Mouse (Mus musculus): ENCODE measurements around the gene Prrc2a. TPM values are rescaled to one million over a fixed set of nuclear protein-coding genes. Genes with fewer than 3 reads are reported as not detected.

The Prrc2a gene
- polyA plus RNA-seq, 1 experiment = 70.4 TPM

- 0 out of 2 replicates have a peak, but pooled peaks cover 2% of the 10 kb centered on the region for H3K27me3 ChIP-seq (ENCODE audit: control insufficient read depth)
- TF ChIP-seq GATA1 (IDR thresholded peaks at IDR 0.05; ENCODE audit: low read length) (no peak), TAL1 (IDR thresholded peaks at IDR 0.05; ENCODE audit: low read length) (no peak)
- H3K4me3 ChIP-seq (replicated peaks) = no peak overlapping the region
- peaks cover 25% of the 10 kb centered on the region for H3K4me1 ChIP-seq (ENCODE audit: control insufficient read depth)
- H3K9me3 ChIP-seq (ENCODE audit: control insufficient read depth, low read length) = no peaks in the 10 kb centered on the region
- H3K36me3 ChIP-seq (ENCODE audit: control insufficient read depth) = no peaks in the 10 kb centered on the region
Measured at GRCm38 (mm10) chr17:35168541-35169207, 4.0 kb upstream of the Prrc2a start.

- H3K27me3 ChIP-seq (ENCODE audit: control insufficient read depth) = no peaks in the 10 kb centered on the region
- TF ChIP-seq TAL1 (IDR thresholded peaks at IDR 0.05; ENCODE audit: low read length) (no peak), GATA1 (IDR thresholded peaks at IDR 0.05; ENCODE audit: low read length) (no peak)
- H3K4me1 ChIP-seq (ENCODE audit: control insufficient read depth) = peaks cover 34% of the 10 kb centered on the region
- no peaks in the 10 kb centered on the region for H3K9me3 ChIP-seq (ENCODE audit: control insufficient read depth, low read length)
- H3K36me3 ChIP-seq (ENCODE audit: control insufficient read depth) = peaks cover 2% of the 10 kb centered on the region
- H3K4me3 ChIP-seq (replicated peaks) = no peak overlapping the region
Measured at GRCm38 (mm10) chr17:35167794-35168193, 3.1 kb upstream of the Prrc2a start.

GRCm38 (mm10) chr17:35166352-35167035, 1.8 kb upstream of the Prrc2a start:
- Histone ChIP-seq H3K36me3 (ENCODE audit: control insufficient read depth) (peaks cover 15% of the 10 kb centered on the region), H3K4me3 (replicated peaks) (peak overlapping the region; percentile 94), H3K4me1 (ENCODE audit: control insufficient read depth) (peaks cover 43% of the 10 kb centered on the region), H3K27me3 (ENCODE audit: control insufficient read depth) (no peaks in the 10 kb centered on the region), H3K9me3 (ENCODE audit: control insufficient read depth, low read length) (no peaks in the 10 kb centered on the region)
- TF ChIP-seq TAL1 (IDR thresholded peaks at IDR 0.05; ENCODE audit: low read length) (no peak), GATA1 (IDR thresholded peaks at IDR 0.05; ENCODE audit: low read length) (no peak)

GRCm38 (mm10) chr17:35165451-35166155, 906 bp upstream of the Prrc2a start:
- no peaks in the 10 kb centered on the region for H3K27me3 ChIP-seq (ENCODE audit: control insufficient read depth)
- H3K9me3 ChIP-seq (ENCODE audit: control insufficient read depth, low read length) = no peaks in the 10 kb centered on the region
- no peak for TF ChIP-seq GATA1 (IDR thresholded peaks at IDR 0.05; ENCODE audit: low read length)
- no peak for TF ChIP-seq TAL1 (IDR thresholded peaks at IDR 0.05; ENCODE audit: low read length)
- peaks cover 45% of the 10 kb centered on the region for H3K4me1 ChIP-seq (ENCODE audit: control insufficient read depth)
- peaks cover 24% of the 10 kb centered on the region for H3K36me3 ChIP-seq (ENCODE audit: control insufficient read depth)
- peak overlapping the region; percentile 94 for H3K4me3 ChIP-seq (replicated peaks)

- TF ChIP-seq GATA1 (IDR thresholded peaks at IDR 0.05; ENCODE audit: low read length) (no peak), TAL1 (IDR thresholded peaks at IDR 0.05; ENCODE audit: low read length) (no peak)
Measured at GRCm38 (mm10) chr17:35164218-35164567, 504 bp downstream of the Prrc2a start.

GRCm38 (mm10) chr17:35163326-35164081, 1.2 kb downstream of the Prrc2a start:
- H3K9me3 ChIP-seq (ENCODE audit: control insufficient read depth, low read length) = no peaks in the 10 kb centered on the region
- no peak for TF ChIP-seq TAL1 (IDR thresholded peaks at IDR 0.05; ENCODE audit: low read length)
- TF ChIP-seq GATA1 (IDR thresholded peaks at IDR 0.05; ENCODE audit: low read length) = no peak; the same call in 1 of the 2 replicates
- H3K27me3 ChIP-seq (ENCODE audit: control insufficient read depth) = no peaks in the 10 kb centered on the region
- H3K36me3 ChIP-seq (ENCODE audit: control insufficient read depth) = peaks cover 45% of the 10 kb centered on the region
- H3K4me3 ChIP-seq (replicated peaks) = peak overlapping the region; percentile 94
- peaks cover 43% of the 10 kb centered on the region for H3K4me1 ChIP-seq (ENCODE audit: control insufficient read depth)

More at GRCm38 (mm10) chr17:35164218-35164567, 504 bp downstream of the Prrc2a start:
- H3K4me3 ChIP-seq (replicated peaks) = peak overlapping the region; percentile 94
- H3K4me1 ChIP-seq (ENCODE audit: control insufficient read depth) = peaks cover 45% of the 10 kb centered on the region
- H3K27me3 ChIP-seq (ENCODE audit: control insufficient read depth) = no peaks in the 10 kb centered on the region
- peaks cover 38% of the 10 kb centered on the region for H3K36me3 ChIP-seq (ENCODE audit: control insufficient read depth)
- H3K9me3 ChIP-seq (ENCODE audit: control insufficient read depth, low read length) = no peaks in the 10 kb centered on the region

- no peaks in the 10 kb centered on the region for H3K9me3 ChIP-seq (ENCODE audit: control insufficient read depth, low read length)
- peaks cover 43% of the 10 kb centered on the region for H3K4me1 ChIP-seq (ENCODE audit: control insufficient read depth)
- no peak for TF ChIP-seq GATA1 (IDR thresholded peaks at IDR 0.05; ENCODE audit: low read length)
- no peak for TF ChIP-seq TAL1 (IDR thresholded peaks at IDR 0.05; ENCODE audit: low read length)
- peak overlapping the region; percentile 94 for H3K4me3 ChIP-seq (replicated peaks)
- H3K36me3 ChIP-seq (ENCODE audit: control insufficient read depth) = peaks cover 53% of the 10 kb centered on the region
- no peaks in the 10 kb centered on the region for H3K27me3 ChIP-seq (ENCODE audit: control insufficient read depth)
Measured at GRCm38 (mm10) chr17:35162730-35163129, 2.0 kb downstream of the Prrc2a start.

GRCm38 (mm10) chr17:35162121-35162520, 2.6 kb downstream of the Prrc2a start:
- no peak for TF ChIP-seq GATA1 (IDR thresholded peaks at IDR 0.05; ENCODE audit: low read length)
- TF ChIP-seq TAL1 (IDR thresholded peaks at IDR 0.05; ENCODE audit: low read length) = no peak
- Histone ChIP-seq H3K4me3 (replicated peaks) (peak overlapping the region; percentile 94), H3K27me3 (ENCODE audit: control insufficient read depth) (no peaks in the 10 kb centered on the region), H3K4me1 (ENCODE audit: control insufficient read depth) (peaks cover 43% of the 10 kb centered on the region), H3K36me3 (ENCODE audit: control insufficient read depth) (peaks cover 59% of the 10 kb centered on the region), H3K9me3 (ENCODE audit: control insufficient read depth, low read length) (no peaks in the 10 kb centered on the region)

Measured in erythroblast, embryonic 14.5 days (primary cell).